Mouse (Mus musculus) lung, postnatal 0 days (tissue): ENCODE measurements around the gene Piezo1.

ENCODE experiments used
- CTCF ChIP-seq: IDR thresholded peaks from 2 replicates; pipeline ENCODE4 v1.5.1; 2016; ENCODE audit warnings: antibody characterized with exemption, mild to moderate bottlenecking
- EP300 ChIP-seq: IDR thresholded peaks from 2 replicates; pipeline ENCODE4 v1.6.1; 2016; ENCODE audit warnings: antibody characterized with exemption, mild to moderate bottlenecking, control low read depth

GRCm38 (mm10) chr8:122593783-122594507 is 42.8 kb upstream of the Piezo1 start:
- TF ChIP-seq CTCF (no peak), EP300 (no peak)
